In the genomic region with DNA sequence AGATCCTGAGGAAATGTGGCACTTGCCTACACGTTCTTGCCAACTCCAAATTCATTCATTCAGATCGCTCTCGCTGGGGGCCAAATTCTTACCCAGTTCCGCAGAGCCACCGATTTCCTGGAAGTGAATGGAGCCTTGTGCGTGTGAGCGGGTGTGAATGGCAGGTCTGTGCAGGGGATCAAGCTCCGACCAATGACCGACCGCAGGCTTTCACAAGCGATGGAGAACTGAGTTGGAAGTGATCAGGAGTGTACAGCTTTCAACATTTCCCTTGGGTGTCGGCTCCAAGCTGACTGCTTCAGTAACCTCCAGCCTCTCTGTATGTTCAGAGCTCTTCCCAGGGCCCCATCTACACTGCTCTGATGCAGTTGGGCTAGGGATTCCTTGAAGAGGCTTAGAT, we compare ENCODE assay signal across 27 mouse cellular contexts.
"Had no signal": no experiment of that assay in that cellular context is flagged by ENCODE, and none has a peak within 500 bp of the region (broad histone marks: within the 10 kb centered on the region; RNA-seq: fewer than 3 reads in every experiment).

No protein-coding gene starts in this region.

- ATAC-seq: hindbrain, embryonic 16.5 days; inflammation-experienced regulatory T-cells, adult 6 months; intestine, embryonic 15.5 days; intestine, postnatal 0 days; liver, embryonic 12.5 days had no signal

- H3K36me3 ChIP-seq: heart, embryonic 13.5 days; heart, embryonic 15.5 days; hindbrain, embryonic 12.5 days; intestine, embryonic 15.5 days; liver, embryonic 12.5 days had no signal

- H3K9me3 ChIP-seq: heart, embryonic 13.5 days; heart, embryonic 15.5 days; hindbrain, embryonic 10.5 days; hindbrain, embryonic 12.5 days; intestine, embryonic 15.5 days; limb, embryonic 12.5 days; liver, embryonic 12.5 days had no signal

- DNase-seq: gastrocnemius, adult 2 months; gastrocnemius, postnatal 10 days; gastrocnemius, postnatal 25 days; heart, adult 2 months; heart, postnatal 14 days; heart, postnatal 36 days; kidney, adult 18-20 months; kidney, adult 8-10 months; kidney, postnatal 10 days; kidney, postnatal 25 days; kidney, postnatal 4 days; left cerebral cortex, postnatal 4 days; lung, adult 18-20 months had no signal

- H3K4me1 ChIP-seq: intestine, embryonic 15.5 days; limb, embryonic 12.5 days; liver, embryonic 12.5 days had no signal

- H3K27ac ChIP-seq: gastrocnemius, adult 2 months; heart, adult 2 months; heart, embryonic 13.5 days; heart, embryonic 15.5 days; hindbrain, embryonic 10.5 days; hindbrain, embryonic 12.5 days; hindbrain, embryonic 14.5 days; intestine, embryonic 15.5 days; layer of hippocampus, adult 2 months; limb, embryonic 12.5 days; liver, embryonic 12.5 days; liver, embryonic 14.5 days had no signal

- H3K4me2 ChIP-seq: heart, embryonic 11.5 days; heart, embryonic 13.5 days; heart, embryonic 15.5 days; hindbrain, embryonic 12.5 days; hindbrain, embryonic 14.5 days; intestine, embryonic 15.5 days; limb, embryonic 12.5 days; liver, embryonic 12.5 days had no signal

- H3K27me3 ChIP-seq: heart, embryonic 13.5 days; heart, embryonic 15.5 days; hindbrain, embryonic 12.5 days; intestine, embryonic 15.5 days; limb, embryonic 12.5 days; liver, embryonic 12.5 days had no signal

- H3K9ac ChIP-seq: heart, embryonic 13.5 days; heart, embryonic 15.5 days; hindbrain, embryonic 12.5 days; hindbrain, embryonic 14.5 days; intestine, embryonic 15.5 days; limb, embryonic 12.5 days; liver, embryonic 12.5 days; liver, embryonic 14.5 days had no signal

- H3K4me3 ChIP-seq: gastrocnemius, adult 2 months; heart, adult 2 months; heart, embryonic 13.5 days; heart, embryonic 15.5 days; hindbrain, embryonic 10.5 days; hindbrain, embryonic 12.5 days; intestine, embryonic 15.5 days; layer of hippocampus, adult 2 months; limb, embryonic 12.5 days; liver, embryonic 12.5 days had no signal
